Mouse (Mus musculus) stomach, postnatal 0 days (tissue): ENCODE measurements around the gene Dok7. TPM values are rescaled to one million over a fixed set of nuclear protein-coding genes. Genes with fewer than 3 reads are reported as not detected.
A peak's percentile ranks its signal among the peaks of the same experiment; 100 is the strongest.

Experiments
- ATAC-seq: fragments of 200-750 bp; cut with Nextera tagmentation; 2 replicates; pipeline ENCODE4 v1.8.0; 2017; ENCODE audit not compliant: low FRiP score, low TSS enrichment
- DNase-seq: peaks from one replicate; pipeline ENCODE4 v3.0.0-alpha.2; 2016; ENCODE audit warnings: low spot score
- H3K27ac ChIP-seq: fragments of 300-500 bp; sonication (generic); replicated peaks from 2 replicates; pipeline ENCODE4 v1.5.1; 2014; ENCODE audit warnings: mild to moderate bottlenecking, control low read depth
- H3K27me3 ChIP-seq: fragments of 300-500 bp; sonication (generic); 2 replicates; pipeline ENCODE4 v1.6.1; 2014; ENCODE audit warnings: low read length; ENCODE audit not compliant: control insufficient read depth, insufficient read depth
- H3K36me3 ChIP-seq: fragments of 300-500 bp; sonication (generic); 2 replicates; pipeline ENCODE4 v1.6.1; 2014; ENCODE audit warnings: low read length, mixed read lengths; ENCODE audit not compliant: control insufficient read depth, insufficient read depth
- H3K4me1 ChIP-seq: fragments of 300-500 bp; sonication (generic); replicated peaks from 2 replicates; pipeline ENCODE4 v1.6.1; 2014; ENCODE audit warnings: antibody characterized with exemption; ENCODE audit not compliant: control insufficient read depth, insufficient read depth
- H3K4me2 ChIP-seq: fragments of 300-500 bp; sonication (generic); replicated peaks from 2 replicates; pipeline ENCODE4 v1.6.1; 2014; ENCODE audit warnings: low read depth, mild to moderate bottlenecking, control low read depth, moderate library complexity
- H3K4me3 ChIP-seq: fragments of 300-500 bp; sonication (generic); 2 replicates; pipeline ENCODE4 v1.5.1; 2014; ENCODE audit warnings: low read depth, low read length, control low read depth
- H3K9ac ChIP-seq: fragments of 300-500 bp; sonication (generic); 2 replicates; pipeline ENCODE4 v1.6.1; 2014; ENCODE audit warnings: mild to moderate bottlenecking, low read length, control low read depth, mixed read lengths
- H3K9me3 ChIP-seq: fragments of 300-500 bp; sonication (generic); 2 replicates; pipeline ENCODE4 v1.6.1; 2016; ENCODE audit warnings: low read length; ENCODE audit not compliant: control insufficient read depth
- CTCF ChIP-seq: IDR thresholded peaks from 2 replicates; pipeline ENCODE4 v1.5.1; 2016; ENCODE audit warnings: antibody characterized with exemption, low read depth, mild to moderate bottlenecking, moderate library complexity
- EP300 ChIP-seq: optimal IDR thresholded peaks from 2 replicates; pipeline ENCODE3; 2016; ENCODE audit warnings: antibody characterized with exemption
- WGBS: fragments of 180-500 bp; shearing (Covaris S2); extraction: QIAGEN DNeasy Blood & Tissue Kit; methylation state at CpG from one replicate; pipeline ENCODE4 v1.1.7; 2014; 5-methylcytosine and 5-hydroxymethylcytosine counted together
- polyA plus RNA-seq: library from polyadenylated mRNA; unstranded; fragments of >200 nt; fragmentation: Nextera tagmentation; extraction: Ambion mirVana; gene quantifications from 2 replicates; pipeline ENCODE4 v1.2.1, GENCODE M21; 2015

Dok7 gene
- polyA plus RNA-seq, 1 experiment from 2014 or later = 0.72 TPM

GRCm38 (mm10) chr5:35033619-35034018 is 22.9 kb upstream of the Dok7 start:
- Histone ChIP-seq H3K9me3 (no peaks in the 10 kb centered on the region), H3K4me2 (no peak overlapping the region), H3K4me1 (no peaks in the 10 kb centered on the region), H3K27me3 (no peaks in the 10 kb centered on the region), H3K27ac (peak overlapping the region; percentile 61), H3K36me3 (peaks cover 11% of the 10 kb centered on the region), H3K4me3 (no peak overlapping the region), H3K9ac (no peak overlapping the region)
- TF ChIP-seq EP300 (no peak), CTCF (no peak)
- ATAC-seq = no peak
- DNase-seq = no peak
- whole genome bisulfite sequencing = 80% methylated on average over 1 of the region's 1 CpGs

- 88% methylated on average over 5 of the region's 5 CpGs for WGBS
- Histone ChIP-seq H3K4me3 (no peak overlapping the region), H3K27me3 (no peaks in the 10 kb centered on the region), H3K36me3 (peaks cover 8% of the 10 kb centered on the region), H3K27ac (peak overlapping the region; percentile 53; the same call in 1 of the 2 replicates), H3K4me2 (no peak overlapping the region), H3K4me1 (no peaks in the 10 kb centered on the region), H3K9ac (0 out of 2 replicates have a peak overlapping the region, but pooled peaks have one; percentile 4), H3K9me3 (no peaks in the 10 kb centered on the region)
- no peak for ATAC-seq
- no peak for DNase-seq
- no peak for TF ChIP-seq CTCF
- TF ChIP-seq EP300 = no peak
These were observed 21.4 kb upstream of the Dok7 start for GRCm38 (mm10) chr5:35035141-35035540.

GRCm38 (mm10) chr5:35035795-35036194 is 20.8 kb upstream of the Dok7 start:
- Histone ChIP-seq H3K27ac (peak overlapping the region; percentile 53), H3K4me1 (no peaks in the 10 kb centered on the region), H3K36me3 (peaks cover 6% of the 10 kb centered on the region), H3K4me2 (no peak overlapping the region), H3K9me3 (no peaks in the 10 kb centered on the region), H3K27me3 (no peaks in the 10 kb centered on the region), H3K4me3 (no peak overlapping the region), H3K9ac (no peak overlapping the region)
- DNase-seq (no peak), ATAC-seq (no peak)
- 62% methylated on average over 4 of the region's 4 CpGs for WGBS
- TF ChIP-seq CTCF = no peak
- no peak for TF ChIP-seq EP300

GRCm38 (mm10) chr5:35037438-35037837 is 19.1 kb upstream of the Dok7 start:
- Histone ChIP-seq H3K4me1 (no peaks in the 10 kb centered on the region), H3K9ac (no peak overlapping the region), H3K4me3 (no peak overlapping the region), H3K36me3 (peaks cover 2% of the 10 kb centered on the region), H3K9me3 (no peaks in the 10 kb centered on the region), H3K4me2 (no peak overlapping the region), H3K27ac (peak overlapping the region; percentile 61), H3K27me3 (no peaks in the 10 kb centered on the region)
- peak; percentile 45 for TF ChIP-seq EP300
- no peak for TF ChIP-seq CTCF
- DNase-seq = no peak
- ATAC-seq = peak; percentile 16; the same call in 1 of the 2 replicates

- H3K27me3 ChIP-seq = no peaks in the 10 kb centered on the region
- WGBS = 30% methylated on average over 6 of the region's 6 CpGs
- ATAC-seq (peak; percentile 75), DNase-seq (peak; percentile 68)
- TF ChIP-seq EP300 (no peak), CTCF (no peak; the same call in 1 of the 2 replicates)
- H3K4me2 ChIP-seq = no peak within 1 kb of the TSS
- no peaks in the 10 kb centered on the region for H3K4me1 ChIP-seq
- no peak within 1 kb of the TSS for H3K9ac ChIP-seq
- H3K4me3 ChIP-seq = no peak within 1 kb of the TSS
- H3K27ac ChIP-seq = no peak within 1 kb of the TSS
- H3K9me3 ChIP-seq = no peaks in the 10 kb centered on the region
- no peaks in the 10 kb centered on the region for H3K36me3 ChIP-seq
These were observed 15.2 kb upstream of the Dok7 start, which contains the start of gene Hgfac for GRCm38 (mm10) chr5:35041268-35041829. Hgfac (plus strand) TSS chr5:35041509.

GRCm38 (mm10) chr5:35042431-35043109 is 14.0 kb upstream of the Dok7 start:
- H3K4me2 ChIP-seq = no peak overlapping the region
- no peaks in the 10 kb centered on the region for H3K4me1 ChIP-seq
- DNase-seq = no peak
- no peak overlapping the region for H3K9ac ChIP-seq
- WGBS = 55% methylated on average over 10 of the region's 10 CpGs
- no peaks in the 10 kb centered on the region for H3K27me3 ChIP-seq
- ATAC-seq = peak; percentile 11; the same call in 1 of the 2 replicates
- H3K9me3 ChIP-seq = no peaks in the 10 kb centered on the region
- no peaks in the 10 kb centered on the region for H3K36me3 ChIP-seq
- H3K27ac ChIP-seq = no peak overlapping the region
- no peak for TF ChIP-seq EP300
- TF ChIP-seq CTCF = no peak
- H3K4me3 ChIP-seq = no peak overlapping the region
